Mouse (Mus musculus) spleen, postnatal 14 days (tissue): Measurements from ENCODE around the gene Camk2g.
A peak's percentile ranks its signal among the peaks of the same experiment; 100 is the strongest.

Experiments
- DNase-seq, 2 experiments: peaks; one replicate each; pipeline ENCODE4 v3.0.0; 2021 to 2022; ENCODE audit warnings: low spot score in 2 of 2

The Camk2g gene

GRCm38 (mm10) chr14:20785231-20785630, 8.7 kb downstream of the Camk2g start:
- peak in 1 of 2 experiments; percentile 18 for DNase-seq

- no peak for DNase-seq
Measured at GRCm38 (mm10) chr14:20784708-20785107, 9.2 kb downstream of the Camk2g start.

- no peak for DNase-seq
Measured at GRCm38 (mm10) chr14:20783526-20783925, 10.4 kb downstream of the Camk2g start.

GRCm38 (mm10) chr14:20782860-20783259, 11.0 kb downstream of the Camk2g start:
- no peak for DNase-seq

- DNase-seq: no peak
Measured at GRCm38 (mm10) chr14:20780217-20780616, 13.7 kb downstream of the Camk2g start.

- no peak for DNase-seq
Measured at GRCm38 (mm10) chr14:20778496-20778895, 15.4 kb downstream of the Camk2g start.

GRCm38 (mm10) chr14:20775661-20776060, 18.2 kb downstream of the Camk2g start:
- DNase-seq: no peak

- no peak for DNase-seq
Measured at GRCm38 (mm10) chr14:20773410-20773809, 20.5 kb downstream of the Camk2g start.

- no peak for DNase-seq
Measured at GRCm38 (mm10) chr14:20772808-20773207, 21.1 kb downstream of the Camk2g start.

- no peak for DNase-seq
Measured at GRCm38 (mm10) chr14:20771941-20772340, 21.9 kb downstream of the Camk2g start.

- no peak for DNase-seq
Measured at GRCm38 (mm10) chr14:20768581-20768980, 25.3 kb downstream of the Camk2g start.

GRCm38 (mm10) chr14:20767936-20768335, 26.0 kb downstream of the Camk2g start:
- DNase-seq: no peak

- peak; percentile 63 to 78 for DNase-seq
Measured at GRCm38 (mm10) chr14:20765642-20766258, 28.1 kb downstream of the Camk2g start.

GRCm38 (mm10) chr14:20764942-20765341, 28.9 kb downstream of the Camk2g start:
- no peak for DNase-seq

GRCm38 (mm10) chr14:20758768-20759435, 35.0 kb downstream of the Camk2g start:
- no peak for DNase-seq

GRCm38 (mm10) chr14:20757370-20757907, 36.4 kb downstream of the Camk2g start:
- DNase-seq: no peak

- DNase-seq: no peak
Measured at GRCm38 (mm10) chr14:20753792-20754191, 40.1 kb downstream of the Camk2g start.

GRCm38 (mm10) chr14:20750503-20750902, 43.4 kb downstream of the Camk2g start:
- no peak for DNase-seq

- no peak for DNase-seq
Measured at GRCm38 (mm10) chr14:20749494-20750051, 44.3 kb downstream of the Camk2g start.

- no peak for DNase-seq
Measured at GRCm38 (mm10) chr14:20748388-20748787, 45.5 kb downstream of the Camk2g start.

- DNase-seq: no peak
Measured at GRCm38 (mm10) chr14:20746935-20747334, 47.0 kb downstream of the Camk2g start.

- DNase-seq: no peak
Measured at GRCm38 (mm10) chr14:20743614-20744013, 50.3 kb downstream of the Camk2g start.

- no peak for DNase-seq
Measured at GRCm38 (mm10) chr14:20741301-20741700, 52.6 kb downstream of the Camk2g start.
